Mouse (Mus musculus) embryonic fibroblast, embryonic 13.5 days (primary cell): ENCODE measurements at regions not wholly inside any gene's neighbourhood (a gene's known extent, or its start where the extent isn't known, plus 50 kb on each side); places are given as distances from the start of the nearest gene placed in this dataset.

Experiments used
- CTCF ChIP-seq: IDR thresholded peaks from 2 replicates; pipeline ENCODE4 v1.5.1; 2011; ENCODE audit warnings: mild to moderate bottlenecking, control low read depth, low read length, moderate library complexity, borderline replicate concordance; ENCODE audit not compliant: insufficient read depth
- POLR2A ChIP-seq: IDR thresholded peaks from 2 replicates; pipeline ENCODE4 v1.6.1; 2011; ENCODE audit warnings: low read depth, mild to moderate bottlenecking, control low read depth, low read length, moderate library complexity

- TF ChIP-seq CTCF (no peak), POLR2A (no peak)
Measured at GRCm38 (mm10) chr12:54534910-54535309, 121.5 kb downstream of the Sptssa start.
